Mouse (Mus musculus) MEL (cell line): ENCODE results near the gene Tmem131. TPM values are rescaled to one million over a fixed set of nuclear protein-coding genes. Genes with fewer than 3 reads are reported as not detected.

Experiments used
- DNase-seq: peaks from one replicate; pipeline ENCODE4 v3.0.0; 2011; ENCODE audit warnings: low read depth, low spot score
- H3K27ac ChIP-seq: 2 replicates; pipeline ENCODE4 v1.5.1; 2012; ENCODE audit warnings: low read depth, mild to moderate bottlenecking, control low read depth, low read length, moderate library complexity; ENCODE audit not compliant: control insufficient read depth
- H3K27me3 ChIP-seq, 2 experiments: fragments of 150-350 bp in 1 of 2; sonication (generic) in 1 of 2; 2 replicates each; pipeline ENCODE4 v1.6.1; 2012; ENCODE audit warnings: low read length in 2 of 2, mild to moderate bottlenecking in 2 of 2, improper control_type of control experiment in 1 of 2, moderate library complexity in 1 of 2; ENCODE audit not compliant: insufficient read depth in 2 of 2, control insufficient read depth in 1 of 2
- H3K36me3 ChIP-seq, 2 experiments: 2 replicates each; pipeline ENCODE4 v1.6.1; 2012 to 2014; ENCODE audit warnings: low read length in 2 of 2, improper control_type of control experiment in 1 of 2, inconsistent platforms in 1 of 2, mild to moderate bottlenecking in 1 of 2; ENCODE audit not compliant: insufficient read depth in 2 of 2, control insufficient read depth in 1 of 2
- H3K4me1 ChIP-seq, 2 experiments: fragments of 150-350 bp in 1 of 2; sonication (generic) in 1 of 2; 2 replicates each; pipeline ENCODE4 v1.6.1; 2012; ENCODE audit warnings: low read length in 2 of 2, improper control_type of control experiment in 1 of 2, mild to moderate bottlenecking in 1 of 2; ENCODE audit not compliant: insufficient read depth in 2 of 2, control insufficient read depth in 1 of 2
- H3K4me3 ChIP-seq, 2 experiments: fragments of 150-350 bp in 1 of 2; sonication (generic) in 1 of 2; 2 replicates each; pipeline ENCODE4 v1.5.1; 2012; ENCODE audit warnings: low read depth in 2 of 2, low read length in 2 of 2, mild to moderate bottlenecking in 2 of 2, moderate library complexity in 2 of 2, control low read depth in 1 of 2, improper control_type of control experiment in 1 of 2; ENCODE audit not compliant: control insufficient read depth in 1 of 2, insufficient read depth in 1 of 2
- H3K79me2 ChIP-seq: 2 replicates; pipeline ENCODE4 v1.6.1; 2012; ENCODE audit warnings: mild to moderate bottlenecking, low read length, moderate library complexity; ENCODE audit not compliant: control insufficient read depth, poor library complexity, insufficient read depth
- H3K9ac ChIP-seq: 2 replicates; pipeline ENCODE4 v1.6.1; 2012; ENCODE audit warnings: low read depth, mild to moderate bottlenecking, control low read depth, low read length, moderate library complexity; ENCODE audit not compliant: control insufficient read depth, poor library complexity, severe bottlenecking
- H3K9me3 ChIP-seq: fragments of 150-350 bp; sonication (generic); replicated peaks from 2 replicates; pipeline ENCODE4 v1.6.1; 2012; ENCODE audit warnings: mild to moderate bottlenecking, low read length, improper control_type of control experiment, moderate library complexity; ENCODE audit not compliant: insufficient read depth
- CTCF ChIP-seq, 3 experiments: IDR thresholded peaks in 2 of 3; conservative IDR thresholded peaks in 1 of 3; 2 replicates each; pipeline ENCODE4 v1.5.1; 2011 to 2012; ENCODE audit warnings: low read length in 3 of 3, low read depth in 2 of 3, mild to moderate bottlenecking in 2 of 3, improper control_type of control experiment in 1 of 3, inconsistent platforms in 1 of 3, mixed read lengths in 1 of 3, moderate library complexity in 1 of 3; ENCODE audit not compliant: control insufficient read depth in 1 of 3, insufficient read depth in 1 of 3, poor library complexity in 1 of 3, severe bottlenecking in 1 of 3
- ETS1 ChIP-seq: IDR thresholded peaks from 2 replicates; pipeline ENCODE4 v1.6.1; 2012; ENCODE audit warnings: low read depth, mild to moderate bottlenecking, inconsistent platforms, low read length, improper control_type of control experiment, moderate library complexity
- JUND ChIP-seq: IDR thresholded peaks from 2 replicates; pipeline ENCODE4 v1.6.1; 2011; ENCODE audit warnings: low read depth, mild to moderate bottlenecking, improper control_type of control experiment, low read length
- POLR2AphosphoS2 ChIP-seq: IDR thresholded peaks from 2 replicates; pipeline ENCODE4 v1.6.1; 2011; ENCODE audit warnings: low read length, improper control_type of control experiment
- RAD21 ChIP-seq: IDR thresholded peaks from 2 replicates; pipeline ENCODE4 v1.6.1; 2011; ENCODE audit warnings: mild to moderate bottlenecking, low read depth, low read length, improper control_type of control experiment
- SIN3A ChIP-seq: IDR thresholded peaks from 2 replicates; pipeline ENCODE4 v1.6.1; 2012; ENCODE audit warnings: low read length, improper control_type of control experiment, inconsistent platforms
- SMC3 ChIP-seq: IDR thresholded peaks from 2 replicates; pipeline ENCODE4 v1.6.1; 2011; ENCODE audit warnings: low read depth, low read length, improper control_type of control experiment
- TAL1 ChIP-seq: IDR thresholded peaks from 2 replicates; pipeline ENCODE4 v1.6.1; 2012; ENCODE audit warnings: mild to moderate bottlenecking, inconsistent platforms, low read length, moderate library complexity, mixed read lengths
- USF2 ChIP-seq, 2 experiments: IDR thresholded peaks; 2 replicates each; pipeline ENCODE4 v1.6.1; 2011 to 2012; ENCODE audit warnings: improper control_type of control experiment in 2 of 2, low read length in 2 of 2, borderline replicate concordance in 1 of 2, inconsistent platforms in 1 of 2, low read depth in 1 of 2, mild to moderate bottlenecking in 1 of 2; ENCODE audit not compliant: insufficient read depth in 1 of 2
- ZKSCAN1 ChIP-seq: IDR thresholded peaks from 2 replicates; pipeline ENCODE4 v1.6.1; 2012; ENCODE audit warnings: low read depth, mild to moderate bottlenecking, inconsistent platforms, low read length, improper control_type of control experiment, moderate library complexity
- polyA plus RNA-seq, 2 experiments: library from polyadenylated mRNA; stranded (reverse) in 1 of 2; unstranded in 1 of 2; fragments of >175 nt in 1 of 2; fragments of >200 nt in 1 of 2; gene quantifications; 2 replicates each; pipeline versions ENCODE4 v1.2.1 to v1.2.4; 2012; ENCODE audit warnings: low replicate concordance in 2 of 2, low read depth in 1 of 2; ENCODE audit not compliant: insufficient read length in 2 of 2, insufficient read depth in 1 of 2, missing spikeins in 1 of 2
- total RNA-seq: library from RNA; depleted of rRNA; stranded (reverse); fragments of 300-350 nt; gene quantifications from 2 replicates; pipeline ENCODE4 v1.2.3, GENCODE M21; 2012

Gene Tmem131
- total and polyA plus RNA-seq, 3 experiments, result 11.4 to 196 (median 48.8) TPM

DNA sequence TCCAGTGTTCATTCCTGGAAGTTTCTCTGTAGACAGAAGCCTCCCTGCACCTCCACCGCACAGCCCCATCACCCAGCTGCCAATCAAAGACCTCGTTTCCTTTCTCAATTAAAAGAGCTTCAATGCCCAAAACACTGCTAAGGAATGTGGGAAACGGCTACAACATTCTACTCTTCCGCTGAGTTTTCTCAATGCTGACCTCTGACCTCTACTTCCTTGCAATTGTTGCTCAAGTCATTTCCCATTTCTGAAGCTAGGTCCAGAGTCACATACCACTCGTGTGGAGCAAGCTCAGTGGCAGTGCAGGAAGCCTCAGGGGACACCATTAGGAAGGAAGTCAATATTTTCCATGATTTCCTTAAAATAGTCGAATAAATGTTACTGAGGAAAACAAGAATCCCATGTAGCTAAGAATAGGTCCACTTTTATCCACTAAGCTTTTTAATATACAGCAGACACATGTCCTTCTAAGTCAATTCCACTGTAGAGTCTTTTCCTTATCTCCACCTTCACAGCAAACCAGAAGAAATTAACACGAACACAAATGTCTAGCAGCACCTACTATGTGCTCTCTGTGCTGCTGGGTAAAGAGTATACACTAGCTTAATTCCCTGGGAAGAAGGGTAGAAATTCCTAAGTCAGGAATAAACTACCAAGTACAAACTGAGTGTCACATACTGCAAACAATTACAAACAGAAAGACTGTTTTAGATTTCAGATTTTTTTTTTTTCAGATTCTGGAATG, 28.8 kb downstream of the Tmem131 start:
- H3K79me2 ChIP-seq, result peaks cover 42% of the 10 kb centered on the region
- no peak overlapping the region for H3K9ac ChIP-seq
- peaks cover 2 to 62% of the 10 kb centered on the region in 2 experiments; a peak in 2 of 4 replicates for H3K36me3 ChIP-seq
- peaks cover 31 to 43% of the 10 kb centered on the region in 2 experiments for H3K4me1 ChIP-seq
- no peak for TF ChIP-seq USF2 (IDR thresholded peaks at IDR 0.05; ENCODE audit: borderline replicate concordance in 1 of 2, insufficient read depth in 1 of 2, low read depth in 1 of 2, low read length in 2 of 2)
- TF ChIP-seq ZKSCAN1, result peak; percentile 98
- TF ChIP-seq JUND, result no peak
- TF ChIP-seq, all 39 proteins: peak for 1
- no peak for DNase-seq
- Histone ChIP-seq H3K9me3 (no peaks in the 10 kb centered on the region), H3K27ac (no peak overlapping the region), H3K27me3 (no peaks in the 10 kb centered on the region), H3K4me3 (no peak overlapping the region)

- H3K79me2 ChIP-seq, result peaks cover 42% of the 10 kb centered on the region
- peaks cover 24 to 36% of the 10 kb centered on the region in 2 experiments for H3K4me1 ChIP-seq
- peak; percentile 43 for DNase-seq
- no peaks in the 10 kb centered on the region for H3K27me3 ChIP-seq
- H3K9me3 ChIP-seq, result no peaks in the 10 kb centered on the region
- H3K36me3 ChIP-seq, result peaks cover 2 to 55% of the 10 kb centered on the region in 2 experiments; a peak in 2 of 4 replicates
- no peak overlapping the region for H3K27ac ChIP-seq
- no peak for TF ChIP-seq POLR2AphosphoS2
- TF ChIP-seq ETS1, result no peak
- TF ChIP-seq SIN3A, result no peak
- no peak overlapping the region for H3K4me3 ChIP-seq
- H3K9ac ChIP-seq, result no peak overlapping the region
These were observed 29.7 kb downstream of the Tmem131 start for GRCm38 (mm10) chr1:36913806-36914205.

GRCm38 (mm10) chr1:36912239-36912638, 31.2 kb downstream of the Tmem131 start:
- H3K36me3 ChIP-seq, result peaks cover 4 to 39% of the 10 kb centered on the region in 2 experiments; a peak in 2 of 4 replicates
- H3K4me1 ChIP-seq, result peaks cover 9 to 20% of the 10 kb centered on the region in 2 experiments
- no peak overlapping the region for H3K9ac ChIP-seq
- H3K27ac ChIP-seq, result no peak overlapping the region
- H3K79me2 ChIP-seq, result peaks cover 43% of the 10 kb centered on the region
- no peak for TF ChIP-seq ZKSCAN1
- peak; percentile 34 for TF ChIP-seq SMC3
- TF ChIP-seq CTCF (IDR thresholded peaks at IDR 0.05 in 2 of 3, conservative IDR thresholded peaks at IDR 0.05 in 1 of 3; ENCODE audit: control insufficient read depth in 1 of 3, insufficient read depth in 1 of 3, low read depth in 2 of 3, low read length in 3 of 3, poor library complexity in 1 of 3, severe bottlenecking in 1 of 3), result peak in 2 of 3 experiments; percentile 9 to 37; a peak in 3 of 6 replicates
- TF ChIP-seq RAD21, result peak; percentile 13
- TF ChIP-seq TAL1, result no peak
- H3K4me3 ChIP-seq, result no peak overlapping the region
- no peak for DNase-seq
- no peaks in the 10 kb centered on the region for H3K9me3 ChIP-seq
- no peaks in the 10 kb centered on the region for H3K27me3 ChIP-seq
